Mouse (Mus musculus) embryonic fibroblast, embryonic 13.5 days (primary cell): ENCODE data around the gene Pla2g2f.

Experiments
- CTCF ChIP-seq: IDR thresholded peaks from 2 replicates; pipeline ENCODE4 v1.5.1; 2011; ENCODE audit warnings: mild to moderate bottlenecking, control low read depth, low read length, moderate library complexity, borderline replicate concordance; ENCODE audit not compliant: insufficient read depth
- POLR2A ChIP-seq: IDR thresholded peaks from 2 replicates; pipeline ENCODE4 v1.6.1; 2011; ENCODE audit warnings: low read depth, mild to moderate bottlenecking, control low read depth, low read length, moderate library complexity

- TF ChIP-seq CTCF (no peak), POLR2A (no peak)
Observed at GRCm38 (mm10) chr4:138747851-138748250, 9.6 kb downstream of the Pla2g2f start.
